Mouse (Mus musculus) heart, postnatal 4 days (tissue): Measurements from ENCODE around the gene Gm21976. TPM values are rescaled to one million over a fixed set of nuclear protein-coding genes. Genes with fewer than 3 reads are reported as not detected.
A peak's percentile ranks its signal among the peaks of the same experiment; 100 is the strongest.

Experiments
- DNase-seq: peaks from one replicate; pipeline ENCODE4 v3.0.0; 2021
- total RNA-seq, 2 experiments: library from RNA; stranded (reverse); gene quantifications; 2 replicates each; pipeline ENCODE4 v1.2.3; 2021

Gm21976 gene
- total RNA-seq, 2 experiments from 2014 or later: not detected

GRCm38 (mm10) chr13:98298833-98299758 is 19.4 kb downstream of the Gm21976 start:
- peak; percentile 87 for DNase-seq

- no peak for DNase-seq
These were observed 25.6 kb downstream of the Gm21976 start for GRCm38 (mm10) chr13:98305257-98305656.

GRCm38 (mm10) chr13:98306393-98306792 is 26.7 kb downstream of the Gm21976 start:
- DNase-seq: no peak

- no peak for DNase-seq
These were observed 27.3 kb downstream of the Gm21976 start for GRCm38 (mm10) chr13:98306852-98307475.

GRCm38 (mm10) chr13:98308004-98308403 is 28.3 kb downstream of the Gm21976 start:
- DNase-seq: no peak

- no peak for DNase-seq
These were observed 29.0 kb downstream of the Gm21976 start for GRCm38 (mm10) chr13:98308724-98309123.

DNA sequence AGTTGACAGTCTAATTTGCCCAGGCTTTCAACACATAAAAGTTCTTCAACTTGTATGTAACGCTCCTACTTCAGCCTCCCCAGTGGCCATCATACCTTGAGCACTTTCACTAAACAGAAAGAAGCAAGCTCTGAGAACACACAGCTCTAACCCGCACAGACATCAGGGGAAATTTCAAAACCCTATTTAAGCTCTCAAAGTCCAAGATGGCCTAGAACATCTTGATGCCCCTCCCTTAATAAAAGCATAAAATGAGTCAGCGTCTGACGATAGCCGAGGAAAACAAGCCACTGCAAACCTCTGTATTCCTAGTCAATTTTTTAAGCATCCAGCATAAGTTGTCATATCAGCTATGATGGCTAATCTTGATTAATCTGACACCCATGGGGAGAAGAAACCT is 31.9 kb downstream of the Gm21976 start:
- DNase-seq: no peak

DNA sequence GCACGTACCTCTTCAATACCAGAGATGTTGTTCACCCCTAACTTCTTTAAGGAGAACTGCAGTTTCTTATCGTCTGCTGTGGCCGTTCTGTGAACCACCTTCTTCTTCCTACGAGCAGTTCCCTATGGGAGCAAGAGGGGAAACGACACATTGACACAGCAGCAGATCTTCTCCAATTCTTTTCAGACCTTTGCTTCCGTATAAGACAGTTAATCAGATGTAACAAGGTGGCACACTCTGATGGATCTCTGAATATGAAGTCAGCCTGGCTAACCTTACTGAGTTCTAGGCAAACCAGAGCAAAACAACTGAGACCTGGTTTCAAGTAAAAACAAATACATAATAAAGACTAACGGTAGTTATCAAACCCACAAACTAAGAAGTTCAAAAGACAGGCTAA is 33.9 kb downstream of the Gm21976 start:
- no peak for DNase-seq

DNA sequence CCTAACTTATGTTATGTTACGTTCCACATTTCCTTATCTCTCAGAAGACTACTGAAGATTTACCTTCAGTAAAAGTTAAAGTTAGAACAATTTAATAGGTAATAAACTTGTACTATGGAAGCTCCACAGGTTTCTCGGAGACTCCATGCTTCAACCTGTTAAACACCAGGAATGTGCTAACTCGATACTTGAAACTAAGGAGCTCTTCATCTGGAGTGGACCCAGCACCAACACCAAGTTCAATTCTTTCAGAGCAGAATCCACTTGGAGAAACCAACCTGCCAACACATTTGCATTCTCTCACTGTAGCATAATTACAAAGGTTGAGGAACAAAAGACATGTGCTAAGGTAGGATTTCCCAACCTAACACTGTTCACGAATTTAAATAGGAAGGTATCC is 35.4 kb downstream of the Gm21976 start:
- DNase-seq: no peak

DNA sequence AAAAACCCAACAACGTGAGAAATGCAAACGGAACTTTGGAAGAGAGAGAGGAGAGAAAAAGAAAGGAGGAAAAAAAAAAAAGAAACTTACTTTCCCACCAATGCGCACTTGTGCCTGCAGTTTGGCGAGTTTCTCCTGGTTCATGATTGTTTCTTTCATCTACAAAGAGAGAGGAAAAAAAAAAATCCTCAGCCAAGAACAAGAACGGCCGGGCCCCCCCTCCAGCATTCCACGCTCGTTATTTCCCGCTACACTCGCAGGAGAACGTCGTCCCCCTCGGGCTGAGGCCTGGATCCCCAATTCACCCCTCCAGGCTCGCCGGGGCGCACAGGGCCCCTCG is 36.4 kb downstream of the Gm21976 start:
- DNase-seq: no peak

DNA sequence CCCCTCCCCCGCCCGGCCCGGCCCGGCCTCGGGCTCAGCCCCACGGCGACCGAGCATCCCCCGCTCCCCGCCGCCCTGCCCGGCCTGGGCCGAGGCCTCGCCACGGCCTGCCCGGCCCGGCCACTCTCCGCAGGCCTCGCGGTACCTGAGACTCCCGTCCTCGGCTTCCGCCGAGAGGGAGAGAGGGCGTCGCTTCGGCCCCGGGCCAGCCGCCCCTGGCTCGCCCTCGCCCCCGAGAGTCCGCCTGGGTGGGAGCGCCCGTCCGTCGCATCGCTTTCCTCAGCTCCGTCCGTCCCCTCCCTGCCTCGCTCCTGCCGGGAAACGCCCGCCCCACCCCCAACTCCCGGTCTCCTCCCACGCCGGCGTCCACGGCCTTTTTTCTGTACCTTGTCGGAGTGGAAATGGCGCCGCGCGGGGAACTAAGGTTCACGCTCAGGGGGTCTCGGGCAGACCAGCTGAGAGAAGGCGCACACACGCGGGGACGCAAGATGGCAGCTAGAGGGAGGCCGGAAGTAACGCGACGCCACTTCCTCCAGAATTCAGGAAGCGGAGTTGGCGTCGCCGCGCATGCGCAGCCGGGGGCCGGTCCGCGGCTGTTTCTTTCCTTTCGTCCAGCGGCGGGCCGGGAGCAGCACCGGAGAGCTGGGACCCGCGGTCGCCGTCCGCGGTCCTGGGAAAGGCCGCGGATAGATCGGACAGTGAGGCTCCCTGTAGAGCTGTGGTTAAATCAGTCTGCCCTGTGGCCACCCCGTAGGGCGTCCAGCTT is 37.0 kb downstream of the Gm21976 start, which contains the start of gene Btf3:
Gene Btf3, minus strand, starts transcription at position 527 of the 766 bp plus-strand sequence.
- DNase-seq: peak; percentile 96

GRCm38 (mm10) chr13:98317246-98317677 is 37.6 kb downstream of the Gm21976 start:
- no peak for DNase-seq

DNA sequence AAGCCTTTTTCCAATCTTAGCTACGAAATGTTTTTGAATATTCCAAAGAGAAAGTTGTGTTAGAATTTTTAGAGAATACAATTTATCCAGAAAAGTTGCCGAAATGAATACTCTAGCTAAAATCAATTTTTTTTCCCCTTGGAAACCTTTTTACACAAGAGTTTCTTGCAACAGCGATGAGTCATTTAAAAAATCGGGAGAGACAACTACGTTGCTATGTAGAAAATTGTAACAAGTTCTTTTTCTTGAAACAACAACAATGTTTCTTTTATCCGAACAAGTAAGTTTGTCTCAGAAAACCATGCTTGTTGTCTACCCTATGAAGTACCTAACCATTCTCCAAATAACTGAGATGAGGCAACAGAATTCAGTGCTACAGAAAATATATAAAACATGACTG is 38.2 kb downstream of the Gm21976 start:
- no peak for DNase-seq

DNA sequence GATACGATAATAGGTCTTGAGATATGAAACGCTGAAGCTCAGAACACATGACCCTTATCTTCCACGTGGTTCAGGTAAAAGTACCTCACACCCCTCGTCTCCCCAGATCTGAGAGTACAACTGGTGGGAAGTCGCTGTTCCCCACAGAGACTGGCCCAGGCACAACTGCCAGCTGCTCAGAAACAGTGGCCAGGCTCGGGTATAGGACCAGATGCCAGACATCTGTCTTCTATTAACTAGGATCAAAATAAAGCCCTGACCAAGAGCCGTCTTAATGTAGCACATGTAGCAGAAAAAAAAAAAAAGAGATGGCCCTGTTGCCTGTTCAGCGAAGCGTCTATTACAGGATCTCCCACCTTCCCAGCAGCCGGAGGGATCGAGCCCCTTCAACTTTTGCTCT is 45.3 kb downstream of the Gm21976 start:
- DNase-seq: no peak

GRCm38 (mm10) chr13:98332106-98332505 is 52.4 kb downstream of the Gm21976 start:
- DNase-seq: peak; percentile 39

DNA sequence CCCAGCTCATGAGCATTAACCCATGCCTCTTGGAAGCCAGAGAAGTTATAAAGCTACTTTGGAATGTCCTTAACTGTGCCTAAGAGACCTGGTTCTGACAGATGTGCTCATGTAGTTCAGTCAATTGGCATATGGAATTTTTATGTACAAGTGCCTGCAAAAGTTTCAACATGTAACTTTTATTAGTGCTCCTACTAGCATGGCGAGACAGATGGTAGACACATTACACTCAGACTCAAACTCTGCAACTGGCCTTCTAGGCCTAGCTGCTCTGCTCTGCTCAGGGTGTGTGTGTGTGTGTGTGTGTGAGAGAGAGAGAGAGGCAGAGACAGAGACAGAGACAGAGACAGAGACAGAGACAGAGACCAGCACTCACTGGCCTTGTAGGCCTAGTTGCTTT is 56.5 kb downstream of the Gm21976 start:
- DNase-seq: no peak

DNA sequence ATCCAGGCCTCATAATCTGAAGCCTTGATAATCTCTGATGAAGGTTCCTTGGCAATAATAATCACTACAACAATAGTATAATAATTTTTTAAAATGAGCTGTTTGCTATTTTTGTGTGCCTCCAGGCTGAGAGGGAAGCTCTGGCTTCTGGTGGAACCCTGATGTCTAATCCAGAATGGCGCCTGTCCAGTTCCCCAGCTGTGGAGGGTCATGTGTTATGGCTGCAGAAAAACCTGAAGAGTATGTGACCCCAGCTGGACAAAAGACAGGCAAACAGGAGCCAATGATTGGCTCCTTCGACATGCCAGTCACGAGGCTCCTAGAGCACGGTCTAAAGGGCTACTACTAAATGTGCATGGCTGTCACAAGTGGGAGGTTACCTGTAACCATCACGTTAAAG is 60.8 kb downstream of the Gm21976 start:
- DNase-seq: peak; percentile 67

DNA sequence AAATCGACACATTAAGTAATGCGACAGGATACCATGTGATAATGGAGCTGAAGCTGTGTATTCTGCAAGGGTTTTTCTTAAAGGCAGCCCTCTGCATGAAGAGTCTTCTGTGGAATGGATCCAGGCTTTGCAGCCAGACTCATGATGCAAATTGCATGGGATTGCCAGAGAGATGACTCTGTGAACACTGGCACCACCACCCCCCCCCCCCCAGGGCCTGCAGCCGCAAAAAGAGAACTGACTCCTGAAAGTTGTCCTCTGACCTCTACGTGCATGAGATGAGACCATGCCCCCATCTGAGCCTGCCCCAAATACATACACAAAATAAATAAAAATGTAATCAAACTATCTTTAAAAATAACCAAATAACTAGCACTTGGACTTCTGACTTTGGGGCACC is 69.8 kb downstream of the Gm21976 start:
- no peak for DNase-seq

GRCm38 (mm10) chr13:98351527-98351926 is 71.8 kb downstream of the Gm21976 start:
- DNase-seq: peak; percentile 53

- DNase-seq: no peak
These were observed 72.8 kb downstream of the Gm21976 start for GRCm38 (mm10) chr13:98352381-98352975.

DNA sequence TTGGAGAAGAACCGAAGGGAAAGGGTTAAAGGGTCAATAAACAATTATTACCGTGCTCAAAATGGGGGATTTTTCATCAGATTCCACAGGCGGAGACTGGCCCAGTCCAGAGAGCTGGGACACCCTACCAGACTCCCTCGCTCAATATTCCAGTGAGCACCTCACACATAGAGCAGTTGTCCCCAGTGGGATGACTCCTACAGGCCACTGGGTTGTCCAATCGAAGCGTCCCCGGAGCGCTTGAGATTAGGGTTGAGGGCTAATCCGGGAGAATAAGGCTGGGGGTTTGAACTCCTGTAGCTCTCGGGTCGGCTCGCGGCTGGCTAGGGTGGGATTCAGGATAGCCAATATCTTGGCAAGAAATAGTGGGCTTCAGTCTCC is 74.0 kb downstream of the Gm21976 start:
- peak; percentile 6 for DNase-seq

GRCm38 (mm10) chr13:98354090-98354801 is 74.6 kb downstream of the Gm21976 start, which contains the start of gene Foxd1:
Gene Foxd1, plus strand, starts transcription at chr13:98354242.
- DNase-seq: peak; percentile 62
